Mouse (Mus musculus): ENCODE measurements at regions not wholly inside any gene's neighbourhood (a gene's known extent, or its start where the extent isn't known, plus 50 kb on each side); places are given as distances from the start of the nearest gene placed in this dataset.

- no peaks in the 10 kb centered on the region for H3K36me3 ChIP-seq (ENCODE audit: control insufficient read depth in 1 of 2, insufficient read depth in 2 of 2, low read length in 2 of 2)
- no peaks in the 10 kb centered on the region for H3K4me1 ChIP-seq (ENCODE audit: control insufficient read depth in 1 of 2, insufficient read depth in 2 of 2, low read length in 2 of 2)
- DNase-seq (ENCODE audit: low read depth, low spot score): no peak
- no peaks in the 10 kb centered on the region for H3K27me3 ChIP-seq (ENCODE audit: control insufficient read depth in 1 of 2, insufficient read depth in 2 of 2, low read length in 2 of 2)
- H3K9ac ChIP-seq (ENCODE audit: control insufficient read depth, low read depth, low read length, poor library complexity, severe bottlenecking): no peak overlapping the region
- no peaks in the 10 kb centered on the region for H3K9me3 ChIP-seq (replicated peaks; ENCODE audit: insufficient read depth, low read length)
- H3K79me2 ChIP-seq (ENCODE audit: control insufficient read depth, insufficient read depth, low read length, poor library complexity): no peaks in the 10 kb centered on the region
- H3K27ac ChIP-seq (ENCODE audit: control insufficient read depth, low read depth, low read length): no peak overlapping the region
- TF ChIP-seq NELFE (IDR thresholded peaks at IDR 0.05; ENCODE audit: low read depth, low read length) (no peak), GATA1 (IDR thresholded peaks at IDR 0.05; ENCODE audit: low read depth, low read length) (no peak), POLR2AphosphoS5 (IDR thresholded peaks at IDR 0.05; ENCODE audit: borderline replicate concordance, low read depth, low read length) (no peak), CHD2 (IDR thresholded peaks at IDR 0.05; ENCODE audit: low read length) (no peak), MAZ (IDR thresholded peaks at IDR 0.05; ENCODE audit: low read depth, low read length) (no peak), GABPA (IDR thresholded peaks at IDR 0.05; ENCODE audit: low read depth, low read length) (no peak), ELF1 (IDR thresholded peaks at IDR 0.05; ENCODE audit: low read depth, low read length) (no peak)
- no peak overlapping the region for H3K4me3 ChIP-seq (ENCODE audit: control insufficient read depth in 1 of 2, insufficient read depth in 1 of 2, low read depth in 2 of 2, low read length in 2 of 2)
Measured at GRCm38 (mm10) chr5:67492893-67493302, 64.8 kb upstream of the Bend4 start.

GRCm38 (mm10) chr5:67496710-67497109 lies 68.6 kb upstream of the Bend4 start:
- TF ChIP-seq USF2 (IDR thresholded peaks at IDR 0.05; ENCODE audit: borderline replicate concordance in 1 of 2, insufficient read depth in 1 of 2, low read depth in 1 of 2, low read length in 2 of 2) (no peak), TAL1 (IDR thresholded peaks at IDR 0.05; ENCODE audit: low read length) (no peak), BHLHE40 (IDR thresholded peaks at IDR 0.05; ENCODE audit: borderline replicate concordance, low read depth, low read length) (no peak), TBP (IDR thresholded peaks at IDR 0.05; ENCODE audit: low read depth, low read length) (no peak)
- Histone ChIP-seq H3K4me1 (ENCODE audit: control insufficient read depth in 1 of 2, insufficient read depth in 2 of 2, low read length in 2 of 2) (no peaks in the 10 kb centered on the region), H3K27ac (ENCODE audit: control insufficient read depth, low read depth, low read length) (no peak overlapping the region), H3K27me3 (ENCODE audit: control insufficient read depth in 1 of 2, insufficient read depth in 2 of 2, low read length in 2 of 2) (no peaks in the 10 kb centered on the region), H3K9ac (ENCODE audit: control insufficient read depth, low read depth, low read length, poor library complexity, severe bottlenecking) (no peak overlapping the region), H3K9me3 (replicated peaks; ENCODE audit: insufficient read depth, low read length) (no peaks in the 10 kb centered on the region), H3K36me3 (ENCODE audit: control insufficient read depth in 1 of 2, insufficient read depth in 2 of 2, low read length in 2 of 2) (no peaks in the 10 kb centered on the region), H3K79me2 (ENCODE audit: control insufficient read depth, insufficient read depth, low read length, poor library complexity) (no peaks in the 10 kb centered on the region), H3K4me3 (ENCODE audit: control insufficient read depth in 1 of 2, insufficient read depth in 1 of 2, low read depth in 2 of 2, low read length in 2 of 2) (no peak overlapping the region)
- DNase-seq (ENCODE audit: low read depth, low spot score): no peak

- no peak overlapping the region for H3K9ac ChIP-seq (ENCODE audit: control insufficient read depth, low read depth, low read length, poor library complexity, severe bottlenecking)
- H3K4me3 ChIP-seq (ENCODE audit: control insufficient read depth in 1 of 2, insufficient read depth in 1 of 2, low read depth in 2 of 2, low read length in 2 of 2): no peak overlapping the region
- H3K27ac ChIP-seq (ENCODE audit: control insufficient read depth, low read depth, low read length): no peak overlapping the region
- TF ChIP-seq CHD1 (IDR thresholded peaks at IDR 0.05; ENCODE audit: low read depth, low read length): no peak
- no peak for TF ChIP-seq GATA1 (IDR thresholded peaks at IDR 0.05; ENCODE audit: low read depth, low read length)
- no peak for TF ChIP-seq KAT2A (conservative IDR thresholded peaks at IDR 0.05; ENCODE audit: low read depth, low read length)
- TF ChIP-seq ZKSCAN1 (IDR thresholded peaks at IDR 0.05; ENCODE audit: low read depth, low read length): no peak
- no peak for TF ChIP-seq MAZ (IDR thresholded peaks at IDR 0.05; ENCODE audit: low read depth, low read length)
- no peak for TF ChIP-seq MAFK (IDR thresholded peaks at IDR 0.05; ENCODE audit: borderline replicate concordance, low read depth, low read length)
- TF ChIP-seq MAX (IDR thresholded peaks at IDR 0.05; ENCODE audit: low read length): no peak
- no peak for TF ChIP-seq MYC (IDR thresholded peaks at IDR 0.05; ENCODE audit: low read depth, low read length)
- no peak for TF ChIP-seq JUND (IDR thresholded peaks at IDR 0.05; ENCODE audit: low read depth, low read length)
- TF ChIP-seq GABPA (IDR thresholded peaks at IDR 0.05; ENCODE audit: low read depth, low read length): no peak
- no peak for TF ChIP-seq CHD2 (IDR thresholded peaks at IDR 0.05; ENCODE audit: low read length)
- no peak for TF ChIP-seq NRF1 (IDR thresholded peaks at IDR 0.05; ENCODE audit: insufficient read depth, low read depth, low read length, poor library complexity, severe bottlenecking)
- TF ChIP-seq POLR2AphosphoS5 (IDR thresholded peaks at IDR 0.05; ENCODE audit: borderline replicate concordance, low read depth, low read length): no peak
- no peak for TF ChIP-seq TCF12 (IDR thresholded peaks at IDR 0.05; ENCODE audit: low read depth, low read length)
- TF ChIP-seq USF1 (IDR thresholded peaks at IDR 0.05; ENCODE audit: low read depth, low read length): no peak
- no peaks in the 10 kb centered on the region for H3K79me2 ChIP-seq (ENCODE audit: control insufficient read depth, insufficient read depth, low read length, poor library complexity)
- no peaks in the 10 kb centered on the region for H3K27me3 ChIP-seq (ENCODE audit: control insufficient read depth in 1 of 2, insufficient read depth in 2 of 2, low read length in 2 of 2)
- no peaks in the 10 kb centered on the region for H3K9me3 ChIP-seq (replicated peaks; ENCODE audit: insufficient read depth, low read length)
- no peaks in the 10 kb centered on the region for H3K4me1 ChIP-seq (ENCODE audit: control insufficient read depth in 1 of 2, insufficient read depth in 2 of 2, low read length in 2 of 2)
- no peak for DNase-seq (ENCODE audit: low read depth, low spot score)
- no peaks in the 10 kb centered on the region for H3K36me3 ChIP-seq (ENCODE audit: control insufficient read depth in 1 of 2, insufficient read depth in 2 of 2, low read length in 2 of 2)
Measured at GRCm38 (mm10) chr5:67520251-67520650, 87.4 kb upstream of the Shisa3 start.

Data from MEL (cell line).